Mouse (Mus musculus) G1E-ER4 (cell line): ENCODE measurements around the gene Zc3h12a. TPM values are rescaled to one million over a fixed set of nuclear protein-coding genes. Genes with fewer than 3 reads are reported as not detected.

ENCODE experiments used
- GATA1 ChIP-seq: IDR thresholded peaks from one replicate; pipeline ENCODE4 v1.8.0; 2012; ENCODE audit warnings: low read length, inconsistent platforms
- polyA plus RNA-seq: library from polyadenylated mRNA; stranded (reverse); fragments of >175 nt; gene quantifications from 2 replicates; pipeline ENCODE4 v1.2.3, GENCODE M21; 2012

Zc3h12a gene
- polyA plus RNA-seq, 1 experiment, result 1.7 TPM

- no peak for TF ChIP-seq GATA1
Observed at GRCm38 (mm10) chr4:125153659-125154241, 26.1 kb upstream of the Zc3h12a start.

GRCm38 (mm10) chr4:125152469-125152868 is 24.8 kb upstream of the Zc3h12a start:
- no peak for TF ChIP-seq GATA1

DNA sequence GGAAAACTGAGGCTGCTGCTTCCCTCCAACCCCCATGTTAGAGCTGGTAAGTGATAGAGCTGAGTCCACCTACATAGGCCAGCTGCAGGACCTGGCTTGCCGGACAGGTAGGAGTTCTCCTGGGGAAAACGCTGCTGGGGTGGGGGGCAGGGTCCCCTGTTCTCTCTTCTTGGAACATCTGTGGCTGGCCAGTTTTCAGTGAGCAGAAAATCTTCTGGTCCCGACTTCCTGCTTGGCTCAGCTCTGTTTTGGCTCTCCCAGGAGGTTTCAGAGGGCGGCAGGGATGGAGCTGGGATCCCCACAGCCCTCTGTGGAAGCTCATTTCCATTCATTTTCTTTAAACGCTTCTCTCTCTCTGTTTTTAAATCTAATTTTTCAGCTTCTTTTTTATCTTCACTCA is 21.8 kb upstream of the Zc3h12a start:
- no peak for TF ChIP-seq GATA1

DNA sequence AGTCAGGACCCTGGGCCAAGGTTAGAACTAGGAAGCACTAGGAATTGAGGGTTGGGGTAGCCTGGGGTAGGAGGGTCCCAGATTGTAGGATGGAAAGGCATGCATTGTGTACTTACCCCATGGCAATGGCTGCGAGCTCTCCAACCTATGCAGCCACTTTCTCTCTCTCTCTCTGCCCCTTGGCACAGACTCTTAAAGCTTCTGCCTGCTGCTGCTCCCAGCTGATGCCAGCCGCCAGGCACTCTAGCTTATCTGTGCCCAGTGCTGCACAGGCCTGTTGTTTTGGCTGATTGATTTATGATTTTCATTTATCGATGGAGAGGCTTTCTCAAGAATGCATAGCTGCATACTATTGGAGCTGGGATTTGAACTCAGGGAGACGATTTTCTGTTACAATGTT is 20.3 kb upstream of the Zc3h12a start:
- no peak for TF ChIP-seq GATA1

DNA sequence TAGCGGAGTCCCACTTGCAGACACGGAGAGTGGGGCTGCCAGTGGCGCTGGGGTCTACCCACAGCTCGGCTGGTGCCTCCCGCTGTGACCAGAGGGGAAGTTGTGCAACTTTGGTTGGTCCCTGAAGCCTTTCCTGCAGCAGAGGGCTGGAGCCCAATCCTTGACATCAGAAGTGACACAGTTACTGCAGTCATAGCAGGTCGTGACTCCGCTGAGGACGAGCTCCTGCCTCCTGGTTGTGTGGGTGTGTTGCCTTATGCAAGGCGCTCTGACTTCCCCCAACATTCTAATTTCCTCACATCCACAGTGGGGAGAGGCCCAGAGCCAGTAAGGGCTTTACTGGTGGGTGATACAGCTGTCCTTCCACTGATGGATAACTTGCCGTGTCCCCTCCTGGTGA is 17.6 kb upstream of the Zc3h12a start:
- TF ChIP-seq GATA1, result no peak

GRCm38 (mm10) chr4:125144627-125145026 is 17.0 kb upstream of the Zc3h12a start:
- no peak for TF ChIP-seq GATA1

GRCm38 (mm10) chr4:125144211-125144610 is 16.6 kb upstream of the Zc3h12a start:
- no peak for TF ChIP-seq GATA1

GRCm38 (mm10) chr4:125138321-125138720 is 10.7 kb upstream of the Zc3h12a start:
- no peak for TF ChIP-seq GATA1

DNA sequence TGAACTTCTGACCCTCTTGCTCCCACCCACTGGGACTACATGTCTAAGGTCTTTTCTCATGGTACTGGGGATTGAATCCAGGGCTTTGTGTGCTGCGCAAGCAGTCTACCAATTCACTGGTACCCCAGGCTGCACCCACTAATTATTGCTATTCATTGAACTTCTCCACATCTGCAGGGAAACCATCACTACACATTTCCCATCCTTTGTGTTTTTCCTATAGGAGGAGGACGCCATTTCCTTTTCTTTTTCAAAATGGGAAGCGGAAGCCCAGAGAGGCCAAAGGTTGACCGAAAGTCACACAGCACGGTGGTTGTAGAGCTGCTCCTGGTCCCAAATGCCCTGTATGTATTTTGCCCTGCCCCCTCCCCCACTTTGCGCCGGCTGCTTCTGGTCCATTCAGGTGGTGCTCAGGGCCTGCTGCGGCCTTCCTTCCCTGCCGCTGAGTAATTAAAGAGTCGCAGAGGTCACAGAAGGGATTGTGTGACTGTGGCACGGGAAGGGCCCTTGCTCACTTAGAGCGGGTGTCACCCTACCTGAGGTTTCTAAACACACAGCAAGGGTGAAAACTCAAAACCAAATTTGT is 8.8 kb upstream of the Zc3h12a start:
- TF ChIP-seq GATA1, result no peak

DNA sequence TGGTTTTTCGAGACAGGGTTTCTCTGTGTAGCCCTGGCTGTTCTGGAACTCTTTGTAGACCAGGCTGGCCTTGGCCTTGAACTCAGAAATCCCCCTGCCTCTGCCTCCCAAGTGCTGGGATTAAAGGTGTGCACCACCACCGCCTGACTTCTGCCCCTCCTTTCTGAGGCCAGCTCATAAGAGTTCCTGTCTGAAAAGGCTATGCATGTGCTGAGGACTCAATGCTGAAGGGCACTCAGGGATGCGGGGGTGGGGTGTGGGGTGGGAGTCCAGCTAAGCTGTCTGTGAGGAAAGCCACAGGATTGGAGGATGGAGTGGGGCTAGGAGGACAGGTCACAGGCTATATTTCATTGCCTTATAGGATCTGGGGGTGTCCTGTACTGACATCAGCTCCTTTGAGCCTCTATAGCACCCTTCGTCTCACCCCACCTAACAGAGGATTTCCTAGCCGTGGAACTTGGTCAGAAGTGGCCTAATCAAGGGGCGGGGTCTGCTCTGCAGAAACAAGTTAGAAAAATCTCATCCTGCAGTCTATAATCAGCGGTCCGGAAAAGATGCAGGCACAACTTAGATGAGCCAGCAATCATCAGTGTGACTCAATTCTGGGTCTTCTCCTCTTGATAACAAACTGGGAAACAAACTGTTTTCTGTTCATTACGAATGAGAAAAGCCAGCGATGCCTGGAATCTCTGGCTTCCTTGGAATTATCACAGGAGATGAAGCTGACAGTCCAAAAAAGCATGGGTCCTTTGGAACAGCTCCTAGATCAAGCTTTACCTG is 7.6 kb upstream of the Zc3h12a start:
- TF ChIP-seq GATA1, result no peak

GRCm38 (mm10) chr4:125134631-125135030 is 7.0 kb upstream of the Zc3h12a start:
- no peak for TF ChIP-seq GATA1

GRCm38 (mm10) chr4:125134192-125134591 is 6.6 kb upstream of the Zc3h12a start:
- no peak for TF ChIP-seq GATA1

DNA sequence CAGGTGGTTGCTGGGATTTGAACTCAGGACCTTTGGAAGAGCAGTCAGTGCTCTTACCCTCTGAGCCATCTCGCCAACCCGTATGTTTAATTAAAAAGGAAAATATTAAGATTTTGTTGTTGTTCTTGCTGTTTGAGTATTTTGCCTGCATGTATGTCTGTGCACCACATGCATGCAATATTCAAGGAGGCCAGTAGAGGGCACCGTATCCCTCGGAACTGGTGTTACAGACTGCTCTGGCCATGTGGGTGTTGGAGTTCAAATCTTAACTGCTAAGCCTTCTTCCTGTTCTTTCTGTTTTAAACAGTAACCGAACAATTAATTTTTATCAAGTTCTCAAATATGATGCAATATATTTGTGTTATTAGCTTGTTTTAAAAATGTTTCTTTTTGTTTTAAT is 4.8 kb upstream of the Zc3h12a start:
- no peak for TF ChIP-seq GATA1

GRCm38 (mm10) chr4:125131493-125131892 is 3.9 kb upstream of the Zc3h12a start:
- no peak for TF ChIP-seq GATA1

- TF ChIP-seq GATA1, result no peak
Observed at GRCm38 (mm10) chr4:125126761-125127160, 879 bp downstream of the Zc3h12a start.

DNA sequence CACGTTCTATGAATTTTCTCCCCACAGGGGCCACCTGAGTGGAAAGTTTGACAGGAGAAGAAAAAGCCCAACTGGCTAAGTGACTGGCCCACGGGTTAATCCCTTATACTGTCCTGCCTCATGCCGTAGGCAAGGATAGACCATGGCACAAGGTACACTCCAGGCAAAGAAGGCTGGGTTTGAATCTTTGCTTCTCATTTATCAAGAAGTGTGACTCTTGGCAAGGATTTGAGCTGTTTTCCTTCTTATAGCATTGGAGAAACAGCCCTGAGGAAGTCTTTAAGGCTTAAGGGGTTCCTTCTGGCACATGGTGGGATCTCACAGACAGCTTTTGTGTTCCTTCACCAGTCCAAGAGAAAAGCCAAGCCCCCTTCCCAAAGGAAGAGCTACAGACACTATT is 1.5 kb downstream of the Zc3h12a start:
- TF ChIP-seq GATA1, result no peak
